Mouse (Mus musculus): ENCODE results near the gene Pex16. TPM values are rescaled to one million over a fixed set of nuclear protein-coding genes. Genes with fewer than 3 reads are reported as not detected.
"Not testable (repeated sequence)": the region's sequence is repeated elsewhere in the genome, so short reads cannot be mapped to it uniquely, and the experiment has no call there.

Pex16 gene
- total RNA-seq, 2 experiments from 2014 or later, result 20.8 to 22.2 TPM

- DNase-seq, result peak; percentile 85
These were observed 14.6 kb downstream of the Pex16 start for GRCm38 (mm10) chr2:92388891-92389641.

GRCm38 (mm10) chr2:92389645-92390044 is 15.2 kb downstream of the Pex16 start:
- DNase-seq, result no peak

GRCm38 (mm10) chr2:92390206-92390930 is 15.9 kb downstream of the Pex16 start:
- no peak for DNase-seq

GRCm38 (mm10) chr2:92391116-92391515 is 16.6 kb downstream of the Pex16 start:
- no peak for DNase-seq

GRCm38 (mm10) chr2:92391703-92392317 is 17.3 kb downstream of the Pex16 start:
- DNase-seq, result no peak

- peak; percentile 37 for DNase-seq
These were observed 18.1 kb downstream of the Pex16 start for GRCm38 (mm10) chr2:92392318-92393264.

- no peak for DNase-seq
These were observed 21.1 kb downstream of the Pex16 start for GRCm38 (mm10) chr2:92395535-92395934.

- DNase-seq, result no peak
These were observed 23.0 kb downstream of the Pex16 start for GRCm38 (mm10) chr2:92397436-92397835.

GRCm38 (mm10) chr2:92399877-92400276 is 25.4 kb downstream of the Pex16 start:
- not testable (repeated sequence) for DNase-seq

- no peak for DNase-seq
These were observed 26.2 kb downstream of the Pex16 start for GRCm38 (mm10) chr2:92400682-92401081.

GRCm38 (mm10) chr2:92401091-92401561 is 26.6 kb downstream of the Pex16 start, which contains the start of gene Mapk8ip1:
Mapk8ip1 (minus strand) TSS chr2:92401263.
- peak; percentile 34 for DNase-seq

- DNase-seq, result no peak
These were observed 28.3 kb downstream of the Pex16 start for GRCm38 (mm10) chr2:92402591-92403326.

GRCm38 (mm10) chr2:92403776-92404319 is 29.4 kb downstream of the Pex16 start:
- DNase-seq, result no peak

- no peak for DNase-seq
These were observed 30.3 kb downstream of the Pex16 start for GRCm38 (mm10) chr2:92404737-92405136.

GRCm38 (mm10) chr2:92405687-92406086 is 31.2 kb downstream of the Pex16 start:
- peak; percentile 4 for DNase-seq

GRCm38 (mm10) chr2:92408309-92409045 is 34.0 kb downstream of the Pex16 start:
- no peak for DNase-seq

- peak; percentile 48 for DNase-seq
These were observed 37.2 kb downstream of the Pex16 start for GRCm38 (mm10) chr2:92411705-92412104.

- no peak for DNase-seq
These were observed 47.4 kb downstream of the Pex16 start for GRCm38 (mm10) chr2:92421723-92422387.

GRCm38 (mm10) chr2:92422388-92423135 is 48.1 kb downstream of the Pex16 start:
- no peak for DNase-seq
